ENCODE assay signal across 8 mouse cellular contexts in the genomic region with DNA sequence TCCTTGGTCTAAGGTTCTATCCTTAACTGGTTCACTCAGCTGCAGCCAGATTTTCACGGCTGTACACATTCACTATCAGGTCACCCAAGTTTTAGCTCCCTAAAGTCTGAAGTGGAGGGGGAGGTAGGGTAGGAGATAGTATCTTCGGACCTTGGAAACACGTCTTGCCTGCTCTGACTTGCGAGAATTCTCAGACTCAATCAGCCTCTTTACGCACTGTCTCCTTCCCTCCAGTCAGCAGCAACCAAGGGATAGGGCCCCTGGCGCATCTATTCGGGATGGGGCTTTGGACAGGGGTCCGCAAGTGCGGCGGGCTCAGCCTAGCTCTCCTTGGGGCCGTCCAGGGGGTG. TPM values are rescaled to one million over a fixed set of nuclear protein-coding genes. Genes with fewer than 3 reads are reported as not detected.
DNase-seq lines count a peak whose midpoint lies in the region; ATAC-seq and TF ChIP-seq lines count a peak whose summit lies in the region.

No protein-coding gene starts in this region.

- no peaks in the 10 kb centered on the region for H3K9me3 ChIP-seq in erythroblast, embryonic 14.5 days (ENCODE audit: control insufficient read depth, low read length)
- H3K9me3 ChIP-seq in liver, embryonic 13.5 days (replicated peaks) = no peaks in the 10 kb centered on the region

- WGBS in liver, embryonic 13.5 days (ENCODE audit: insufficient replicate concordance) = 3% methylated on average over 11 of the region's 11 CpGs

- H3K4me3 ChIP-seq in erythroblast, embryonic 14.5 days (replicated peaks) = peak overlapping the region; percentile 8
- peak overlapping the region; percentile 64 for H3K4me3 ChIP-seq in testis, adult 2 months (ENCODE audit: control insufficient read depth, low read depth, low read length)
- peak overlapping the region; percentile 50 for H3K4me3 ChIP-seq in liver, embryonic 13.5 days (replicated peaks)

- peak overlapping the region; percentile 47 for H3K27ac ChIP-seq in testis, adult 2 months (ENCODE audit: control insufficient read depth, insufficient read depth, low read depth, low read length)
- peak overlapping the region; percentile 56; the same call in 1 of the 2 replicates for H3K27ac ChIP-seq in liver, embryonic 13.5 days

- H3K4me1 ChIP-seq in erythroblast, embryonic 14.5 days (ENCODE audit: control insufficient read depth) = no peaks in the 10 kb centered on the region
- H3K4me1 ChIP-seq in testis, adult 2 months (ENCODE audit: control insufficient read depth, insufficient read depth, low read length) = peaks cover 6% of the 10 kb centered on the region; the same call in 1 of the 2 replicates
- no peaks in the 10 kb centered on the region; the same call in none of the 2 replicates for H3K4me1 ChIP-seq in liver, embryonic 13.5 days (replicated peaks)

- no peak for ATAC-seq in erythroblast, adult 5-6 weeks (replicated peaks; ENCODE audit: low FRiP score, poor library complexity, severe bottlenecking)
- no peak for ATAC-seq in liver, embryonic 13.5 days (ENCODE audit: low read depth)
- no peak for ATAC-seq in inflammation-experienced regulatory T-cells, adult 6 months

- no peak for TF ChIP-seq POLR2A in testis, adult 2 months (IDR thresholded peaks at IDR 0.05; ENCODE audit: control insufficient read depth, low read depth, low read length)

- H3K9ac ChIP-seq in liver, embryonic 13.5 days = peak overlapping the region; percentile 56

- peaks cover 61% of the 10 kb centered on the region for H3K27me3 ChIP-seq in erythroblast, embryonic 14.5 days (ENCODE audit: control insufficient read depth)
- no peaks in the 10 kb centered on the region for H3K27me3 ChIP-seq in testis, adult 2 months (ENCODE audit: control insufficient read depth, insufficient read depth, low read length)
- H3K27me3 ChIP-seq in liver, embryonic 13.5 days = peaks cover 78% of the 10 kb centered on the region

- no peaks in the 10 kb centered on the region for H3K36me3 ChIP-seq in erythroblast, embryonic 14.5 days (ENCODE audit: control insufficient read depth)
- no peaks in the 10 kb centered on the region for H3K36me3 ChIP-seq in testis, adult 2 months (ENCODE audit: control insufficient read depth, insufficient read depth, low read length)
- H3K36me3 ChIP-seq in liver, embryonic 13.5 days = no peaks in the 10 kb centered on the region

- DNase-seq in testis, postnatal 10 days (ENCODE audit: low spot score) = no peak
- no peak for DNase-seq in liver, embryonic 13.5 days
- no peak for DNase-seq in retina, postnatal 1 day
- DNase-seq in cerebellum, adult 18-20 months = no peak

- H3K4me2 ChIP-seq in liver, embryonic 13.5 days = peak overlapping the region; percentile 57

- no peak for TF ChIP-seq CTCF in testis, adult 2 months (IDR thresholded peaks at IDR 0.05; ENCODE audit: control insufficient read depth, insufficient read depth, insufficient replicate concordance, low read depth, low read length)

RNA-seq across cellular contexts. Expression of a gene that starts 3.3 kb away (rescaled TPM):
- polyA plus RNA-seq in erythroblast, embryonic 14.5 days (2012) = 0.04 and 0.05 TPM in 2 replicates
- 3.8 TPM in 1 of 2 replicates, not detected in the other for total RNA-seq in erythroblast, adult 5-6 weeks (2015; ENCODE audit: low replicate concordance)
- 0.28 TPM in 1 of 2 replicates, not detected in the other for total RNA-seq in erythroblast, adult 5-6 weeks (2017; ENCODE audit: low replicate concordance)
- polyA plus RNA-seq in testis, adult 2 months (2012; rRNA removed) = 6.5 and 9.2 TPM in 2 replicates
- 21.5 and 22.2 TPM in 2 replicates for polyA plus RNA-seq in liver, embryonic 13.5 days (2015; fragmentation: Nextera tagmentation; extraction: Ambion mirVana)
- not detected for polyA plus RNA-seq in inflammation-experienced regulatory T-cells, adult 6 months (2017; shearing (Covaris generic))

Comparison
In these comparisons a context has a peak if more than half of its experiments do, and no peak if none do; other contexts are left out.
1. H3K4me3 ChIP-seq: peak in every context shown above with its lines; median percentile 64 in testis, adult 2 months; 50 in liver, embryonic 13.5 days; 8 in erythroblast, embryonic 14.5 days.